Mouse (Mus musculus): ENCODE data around the gene Rab9. TPM values are rescaled to one million over a fixed set of nuclear protein-coding genes. Genes with fewer than 3 reads are reported as not detected.

The Rab9 gene
- 19.5 TPM for total RNA-seq (2023)

GRCm38 (mm10) chrX:166479365-166479983 is at the start of gene Rab9:
TSS of gene Rab9 (minus strand) at chrX:166479867.

GRCm38 (mm10) chrX:166518345-166518744 is 38.7 kb upstream of the Rab9 start, which contains the start of gene Tceanc:
TSS of gene Tceanc (minus strand) at chrX:166518567.

GRCm38 (mm10) chrX:166440616-166441063 is 39.0 kb downstream of the Rab9 start, which contains the start of gene Ofd1:
TSS of gene Ofd1 (minus strand) at chrX:166440704.

GRCm38 (mm10) chrX:166440036-166440615 is 39.5 kb downstream of the Rab9 start, which contains the start of gene Trappc2:
TSS of gene Trappc2 (plus strand) at chrX:166440574.

Other genes starting within 250 kb of the Rab9 start
- 0.21 TPM for gene Gpm6b, start 241.0 kb downstream of the Rab9 start, total RNA-seq (2023)
- 8.0 TPM for gene Trappc2, start 39.3 kb downstream of the Rab9 start, total RNA-seq (2023)
- gene Ofd1, start 39.2 kb downstream of the Rab9 start, total RNA-seq (2023) = 12.5 TPM
- 8.2 TPM for gene Tceanc, start 38.7 kb upstream of the Rab9 start, total RNA-seq (2023)
- gene Egfl6, start 105.9 kb upstream of the Rab9 start, total RNA-seq (2023) = not detected